Mouse (Mus musculus) R1 (cell line): Measurements from ENCODE around the gene Pgk1.

Experiments
- DNase-seq: peaks from one replicate; pipeline ENCODE4 v3.0.0-alpha.2; 2018; ENCODE audit warnings: low read depth, low spot score

The Pgk1 gene

DNA sequence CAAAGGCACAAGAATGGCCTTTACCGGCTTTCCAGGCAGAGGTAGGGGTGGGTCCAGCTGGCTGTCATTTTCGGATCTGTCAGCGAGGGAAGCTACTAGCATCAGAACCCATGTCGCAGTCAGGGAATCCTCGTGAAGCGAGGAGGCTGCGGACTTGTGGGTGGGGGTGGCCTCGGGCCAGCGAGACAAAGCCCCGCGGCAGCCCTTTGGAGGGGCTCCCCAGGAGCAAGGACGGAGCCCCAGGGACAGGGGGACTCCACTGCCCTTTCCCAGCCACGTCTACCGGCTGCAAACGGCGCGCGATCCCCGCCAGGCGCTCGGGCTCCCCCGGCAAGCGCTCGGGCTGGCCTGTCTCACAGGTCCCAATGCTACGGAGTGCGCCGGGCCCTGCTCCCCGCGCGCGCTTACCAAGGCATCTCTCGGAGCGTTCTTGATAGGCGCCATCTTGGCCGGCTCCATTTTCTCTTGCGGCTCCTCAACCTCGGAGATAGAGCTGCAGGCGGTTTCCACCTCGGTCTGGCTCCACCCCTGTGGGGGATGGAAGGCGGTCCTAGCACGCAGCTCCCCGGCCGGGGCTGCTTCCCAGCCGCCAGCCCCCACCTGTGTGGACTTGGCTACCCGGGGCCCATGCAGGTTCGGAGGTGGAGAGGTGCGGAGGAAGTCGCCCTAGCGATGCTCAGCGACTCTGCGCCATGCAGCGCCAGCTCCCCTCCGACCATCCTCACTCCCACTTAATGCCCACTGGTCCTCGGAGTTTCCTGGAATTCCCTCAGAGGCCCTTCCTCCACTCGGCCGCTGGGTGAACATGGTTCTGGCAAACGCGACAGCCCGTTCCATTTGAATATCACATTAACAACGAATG lies 32.5 kb downstream of the Pgk1 start:
- DNase-seq: peak; percentile 80

DNA sequence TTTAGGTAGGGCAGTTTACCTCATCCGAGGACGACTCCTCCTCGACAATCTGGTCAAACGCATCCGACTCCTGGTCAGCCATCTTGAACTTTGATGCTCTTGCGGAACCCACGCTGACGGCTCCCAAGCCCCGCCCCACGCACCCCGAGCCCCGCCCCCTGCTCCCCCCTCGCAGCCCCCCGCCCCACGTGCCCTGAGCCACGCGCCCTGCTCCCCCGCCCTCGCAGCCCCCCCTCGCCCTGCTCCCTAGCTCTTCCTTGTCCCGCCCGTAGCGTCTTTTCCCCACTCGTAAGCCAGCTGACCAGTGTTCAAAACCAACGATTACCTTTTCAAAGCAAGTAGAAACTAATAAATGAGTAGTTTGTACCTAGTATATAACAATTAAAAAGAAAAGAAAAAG lies 34.2 kb downstream of the Pgk1 start, which contains the start of gene Taf9b:
Gene Taf9b (minus strand): TSS at position 101 of the 400 bp plus-strand sequence.
- DNase-seq: no peak
